Mouse (Mus musculus) limb, embryonic 11.5 days (tissue): ENCODE data around the gene Grin2b. TPM values are rescaled to one million over a fixed set of nuclear protein-coding genes. Genes with fewer than 3 reads are reported as not detected.

Source experiments
- ATAC-seq: fragments of 200-750 bp; cut with Nextera tagmentation; 2 replicates; pipeline ENCODE4 v1.8.0; 2017; ENCODE audit warnings: low read depth; ENCODE audit not compliant: insufficient number of reproducible peaks, low FRiP score, low TSS enrichment
- DNase-seq: peaks from one replicate; pipeline ENCODE4 v3.0.0-alpha.2; 2015; ENCODE audit warnings: low spot score
- H3K27ac ChIP-seq: fragments of 300-500 bp; sonication (generic); replicated peaks from 2 replicates; pipeline ENCODE4 v1.5.1; 2014; ENCODE audit warnings: low read depth, mild to moderate bottlenecking, low read length
- H3K27me3 ChIP-seq: fragments of 300-500 bp; sonication (generic); 2 replicates; pipeline ENCODE4 v1.6.1; 2014; ENCODE audit warnings: mild to moderate bottlenecking, low read length, mixed read lengths; ENCODE audit not compliant: control insufficient read depth, insufficient read depth
- H3K36me3 ChIP-seq: fragments of 300-500 bp; sonication (generic); 2 replicates; pipeline ENCODE4 v1.6.1; 2014; ENCODE audit warnings: mild to moderate bottlenecking, low read length, moderate library complexity, mixed read lengths; ENCODE audit not compliant: control insufficient read depth, insufficient read depth
- H3K4me1 ChIP-seq: fragments of 300-500 bp; sonication (generic); 2 replicates; pipeline ENCODE4 v1.6.1; 2014; ENCODE audit warnings: low read length, mixed read lengths; ENCODE audit not compliant: control insufficient read depth, insufficient read depth
- H3K4me2 ChIP-seq: fragments of 300-500 bp; sonication (generic); 2 replicates; pipeline ENCODE4 v1.6.1; 2014; ENCODE audit warnings: low read depth, mild to moderate bottlenecking, moderate library complexity; ENCODE audit not compliant: severe bottlenecking
- H3K4me3 ChIP-seq: fragments of 300-500 bp; sonication (generic); 2 replicates; pipeline ENCODE4 v1.5.1; 2014; ENCODE audit warnings: low read depth, low read length
- H3K9ac ChIP-seq: fragments of 300-500 bp; sonication (generic); 2 replicates; pipeline ENCODE4 v1.6.1; 2014; ENCODE audit warnings: mild to moderate bottlenecking, low read length
- H3K9me3 ChIP-seq: fragments of 300-500 bp; sonication (generic); 2 replicates; pipeline ENCODE4 v1.6.1; 2016; ENCODE audit warnings: low read length; ENCODE audit not compliant: control insufficient read depth
- WGBS: fragments of 180-500 bp; shearing (Covaris S2); extraction: QIAGEN DNeasy Blood & Tissue Kit; methylation state at CpG from one replicate; pipeline ENCODE4 v1.1.7; 2014; 5-methylcytosine and 5-hydroxymethylcytosine counted together
- polyA plus RNA-seq: library from polyadenylated mRNA; unstranded; fragments of >200 nt; fragmentation: Nextera tagmentation; extraction: Ambion mirVana; gene quantifications from 2 replicates; pipeline ENCODE4 v1.2.1, GENCODE M21; 2014

Grin2b gene
- polyA plus RNA-seq, 1 experiment from 2014 or later: 0.32 TPM

- Histone ChIP-seq H3K27me3 (no peaks in the 10 kb centered on the region), H3K9ac (no peak overlapping the region), H3K4me3 (no peak overlapping the region), H3K4me2 (no peak overlapping the region), H3K27ac (no peak overlapping the region), H3K9me3 (no peaks in the 10 kb centered on the region), H3K36me3 (no peaks in the 10 kb centered on the region), H3K4me1 (no peaks in the 10 kb centered on the region)
- 85% methylated on average over 3 of the region's 3 CpGs for WGBS
- DNase-seq: no peak
- no peak for ATAC-seq
Measured at GRCm38 (mm10) chr6:136122593-136122992, 50.7 kb downstream of the Grin2b start.

- ATAC-seq: no peak
Measured at GRCm38 (mm10) chr6:136117390-136117789, 55.9 kb downstream of the Grin2b start.

GRCm38 (mm10) chr6:136113639-136114410, 59.5 kb downstream of the Grin2b start:
- no peaks in the 10 kb centered on the region for H3K27me3 ChIP-seq
- WGBS: 72% methylated on average over 6 of the region's 6 CpGs
- H3K36me3 ChIP-seq: no peaks in the 10 kb centered on the region
- no peak overlapping the region for H3K4me2 ChIP-seq
- H3K9ac ChIP-seq: no peak overlapping the region
- H3K4me1 ChIP-seq: no peaks in the 10 kb centered on the region
- no peak for ATAC-seq
- H3K9me3 ChIP-seq: no peaks in the 10 kb centered on the region
- DNase-seq: no peak
- H3K27ac ChIP-seq: no peak overlapping the region
- H3K4me3 ChIP-seq: no peak overlapping the region

More at GRCm38 (mm10) chr6:136117390-136117789, 55.9 kb downstream of the Grin2b start:
- Histone ChIP-seq H3K27me3 (no peaks in the 10 kb centered on the region), H3K27ac (no peak overlapping the region), H3K9ac (no peak overlapping the region), H3K9me3 (no peaks in the 10 kb centered on the region), H3K4me2 (no peak overlapping the region), H3K4me3 (no peak overlapping the region), H3K36me3 (no peaks in the 10 kb centered on the region), H3K4me1 (no peaks in the 10 kb centered on the region)
- 83% methylated on average over 3 of the region's 3 CpGs for WGBS
- DNase-seq: no peak

- no peak overlapping the region for H3K4me2 ChIP-seq
- 86% methylated on average over 6 of the region's 6 CpGs for WGBS
- H3K9ac ChIP-seq: no peak overlapping the region
- no peak for DNase-seq
- H3K4me1 ChIP-seq: no peaks in the 10 kb centered on the region
- no peaks in the 10 kb centered on the region for H3K9me3 ChIP-seq
- no peak overlapping the region for H3K4me3 ChIP-seq
- H3K27me3 ChIP-seq: no peaks in the 10 kb centered on the region
- no peak for ATAC-seq
- no peak overlapping the region for H3K27ac ChIP-seq
- no peaks in the 10 kb centered on the region for H3K36me3 ChIP-seq
Measured at GRCm38 (mm10) chr6:136109172-136109571, 64.1 kb downstream of the Grin2b start.

- Histone ChIP-seq H3K36me3 (no peaks in the 10 kb centered on the region), H3K9me3 (no peaks in the 10 kb centered on the region), H3K4me1 (no peaks in the 10 kb centered on the region), H3K9ac (no peak overlapping the region), H3K4me3 (no peak overlapping the region), H3K4me2 (no peak overlapping the region), H3K27ac (no peak overlapping the region), H3K27me3 (no peaks in the 10 kb centered on the region)
- no peak for DNase-seq
- 88% methylated on average over 3 of the region's 3 CpGs for WGBS
- no peak for ATAC-seq
Measured at GRCm38 (mm10) chr6:136108466-136108865, 64.8 kb downstream of the Grin2b start.

- no peaks in the 10 kb centered on the region for H3K4me1 ChIP-seq
- H3K9me3 ChIP-seq: no peaks in the 10 kb centered on the region
- no peaks in the 10 kb centered on the region for H3K27me3 ChIP-seq
- WGBS: 65% methylated on average over 2 of the region's 2 CpGs
- DNase-seq (no peak), ATAC-seq (no peak)
- no peak overlapping the region for H3K27ac ChIP-seq
- H3K9ac ChIP-seq: no peak overlapping the region
- H3K4me3 ChIP-seq: no peak overlapping the region
- H3K4me2 ChIP-seq: no peak overlapping the region
- no peaks in the 10 kb centered on the region for H3K36me3 ChIP-seq
Measured at GRCm38 (mm10) chr6:136105221-136105620, 68.1 kb downstream of the Grin2b start.

- Histone ChIP-seq H3K4me3 (no peak overlapping the region), H3K27ac (no peak overlapping the region), H3K9ac (no peak overlapping the region), H3K27me3 (no peaks in the 10 kb centered on the region), H3K36me3 (no peaks in the 10 kb centered on the region), H3K4me1 (no peaks in the 10 kb centered on the region), H3K9me3 (no peaks in the 10 kb centered on the region), H3K4me2 (no peak overlapping the region)
- DNase-seq (no peak), ATAC-seq (no peak)
- 84% methylated on average over 5 of the region's 5 CpGs for WGBS
Measured at GRCm38 (mm10) chr6:136100241-136100640, 73.1 kb downstream of the Grin2b start.

- H3K9me3 ChIP-seq: no peaks in the 10 kb centered on the region
- WGBS: 29% methylated on average over 1 of the region's 1 CpGs
- no peaks in the 10 kb centered on the region for H3K27me3 ChIP-seq
- no peak overlapping the region for H3K4me2 ChIP-seq
- ATAC-seq (no peak), DNase-seq (peak; percentile 30)
- no peaks in the 10 kb centered on the region for H3K4me1 ChIP-seq
- no peak overlapping the region for H3K27ac ChIP-seq
- no peak overlapping the region for H3K4me3 ChIP-seq
- H3K36me3 ChIP-seq: no peaks in the 10 kb centered on the region
- H3K9ac ChIP-seq: no peak overlapping the region
Measured at GRCm38 (mm10) chr6:136096269-136096668, 77.0 kb downstream of the Grin2b start.
